Mouse (Mus musculus): ENCODE measurements around the gene Folh1.
"Not testable (repeated sequence)": the region's sequence is repeated elsewhere in the genome, so short reads cannot be mapped to it uniquely, and the experiment has no call there.

Gene Folh1

DNA sequence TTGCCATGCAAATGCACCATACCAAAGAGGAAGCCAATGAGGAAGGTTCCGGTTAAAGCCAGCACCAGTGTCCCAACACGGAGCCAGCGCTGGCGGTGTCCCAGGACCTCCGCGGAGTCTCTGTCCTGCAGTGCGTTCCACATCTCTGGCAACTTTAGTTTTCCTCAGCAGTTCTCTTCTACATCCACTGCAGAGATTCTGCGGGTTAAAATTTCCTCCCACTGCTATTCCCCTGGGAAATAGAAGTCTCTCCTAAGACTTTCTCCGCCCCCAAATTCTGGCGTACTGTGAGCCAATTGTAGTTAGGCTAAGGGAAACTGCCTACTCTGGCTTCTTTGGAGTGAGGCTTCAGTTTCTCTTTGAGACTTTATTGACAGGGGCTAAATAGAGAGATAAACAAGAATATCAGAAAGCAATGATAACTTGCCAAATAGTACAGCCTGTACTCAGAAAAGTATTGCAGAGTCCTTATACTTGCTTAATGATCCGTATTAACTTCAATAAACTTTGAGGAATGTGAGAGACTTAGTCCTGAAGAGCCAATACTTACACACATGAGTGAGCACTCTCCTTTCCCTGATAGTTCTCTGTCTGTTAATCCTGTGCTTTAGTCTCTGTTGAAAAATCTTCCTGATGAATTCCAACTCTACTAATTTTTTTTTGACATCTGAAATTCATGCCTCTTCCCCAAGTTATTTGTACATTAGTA is at the start of gene Folh1:
Gene Folh1 (minus strand): TSS at position 327 of the 709 bp plus-strand sequence.
- peak; percentile 64 to 77 for DNase-seq

DNA sequence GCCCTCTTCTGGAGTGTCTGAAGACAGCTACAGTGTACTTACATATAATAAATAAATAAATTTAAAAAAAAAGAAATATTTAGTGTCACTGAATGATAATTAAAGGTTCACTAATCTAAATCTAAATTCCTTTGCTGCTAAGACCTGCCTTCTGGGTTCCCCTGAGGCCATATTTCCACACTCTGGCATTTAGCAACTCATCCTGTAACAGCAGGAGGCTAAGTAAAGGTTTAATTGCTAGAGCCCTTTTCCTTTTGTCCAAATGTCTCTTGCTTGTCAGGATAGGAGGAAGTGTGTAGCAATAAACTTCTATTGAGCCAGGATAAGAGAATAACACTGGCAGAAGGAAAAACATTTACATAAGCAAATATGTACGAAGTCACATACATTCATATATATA is 40.7 kb upstream of the Folh1 start:
- DNase-seq = no peak

DNA sequence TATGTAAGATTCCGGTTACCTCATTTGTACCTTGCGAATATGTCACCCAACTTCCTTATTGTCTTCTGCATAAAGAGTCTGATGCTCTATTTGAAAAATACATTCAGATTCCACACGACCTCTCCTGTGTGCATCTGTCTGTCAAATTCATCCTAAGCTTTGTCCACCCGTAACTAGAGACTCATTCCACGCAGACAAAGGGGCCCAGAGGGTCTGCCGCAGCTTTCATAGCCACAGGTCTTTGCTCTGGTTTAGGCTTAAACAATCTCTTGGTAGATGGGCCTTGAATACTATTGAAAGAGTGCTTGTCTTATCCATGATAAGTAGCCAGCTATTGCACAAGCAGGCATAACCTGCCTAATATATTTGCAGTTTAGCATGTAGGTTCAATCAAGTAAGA is 40.0 kb upstream of the Folh1 start:
- not testable (repeated sequence) for DNase-seq

DNA sequence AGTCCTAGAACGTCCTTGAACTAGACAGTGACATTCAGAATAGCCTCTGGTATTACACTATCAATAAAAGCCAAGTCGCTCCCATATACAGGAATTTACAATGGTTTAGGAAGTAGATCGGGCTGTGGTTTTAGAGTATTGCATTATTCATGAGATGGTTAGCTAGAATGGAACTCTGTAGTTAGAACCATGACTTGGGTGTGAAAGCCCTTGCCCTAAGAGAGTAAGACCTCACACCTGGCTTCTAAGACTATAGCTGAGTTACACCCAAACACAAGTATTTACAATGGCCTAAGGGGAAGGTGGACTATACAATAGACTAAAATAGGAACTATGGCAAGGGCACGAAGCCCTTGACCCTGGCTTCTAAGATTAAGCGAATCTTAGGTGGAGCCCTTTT is 39.5 kb upstream of the Folh1 start:
- not testable (repeated sequence) for DNase-seq

DNA sequence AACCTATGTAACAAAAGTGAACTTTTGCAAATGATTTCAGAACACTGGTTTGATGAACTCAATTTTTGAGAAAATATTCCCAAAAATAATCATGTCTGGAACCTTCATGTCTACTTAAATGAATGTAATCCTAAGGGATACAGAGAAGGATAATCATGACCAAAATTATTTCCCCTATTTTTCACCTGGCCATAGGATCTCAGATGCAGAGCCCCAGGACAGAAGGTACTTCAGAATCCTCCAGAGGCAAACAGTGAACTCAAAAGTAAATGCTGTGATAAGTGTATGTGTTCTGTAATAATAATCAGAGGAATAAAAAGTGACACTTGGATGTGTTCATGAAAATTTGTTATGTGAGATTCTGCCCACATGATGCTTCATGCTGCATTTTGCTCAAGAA is 19.0 kb upstream of the Folh1 start, which contains the start of gene Vmn2r77:
Gene Vmn2r77 (plus strand): TSS at position 301 of the 400 bp plus-strand sequence.
- DNase-seq = no peak

DNA sequence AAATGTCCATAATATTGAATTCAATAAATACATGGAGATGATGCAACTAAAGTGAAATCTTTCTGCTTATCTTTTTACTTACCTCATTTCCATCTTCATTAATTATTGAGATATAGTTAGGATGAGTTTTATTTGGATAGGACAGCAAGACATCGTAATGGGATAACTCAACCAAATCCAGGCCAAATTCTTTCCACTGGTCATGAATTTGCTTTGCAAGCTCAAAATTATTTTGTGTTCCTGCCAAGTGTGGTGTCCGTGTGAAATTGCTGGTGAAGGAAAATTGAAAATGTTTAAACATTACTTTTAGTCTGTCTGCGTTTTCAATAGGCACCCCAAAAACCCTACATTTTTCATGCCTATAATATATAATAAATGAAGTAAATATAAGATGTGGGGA is 4.1 kb downstream of the Folh1 start:
- peak; percentile 40 to 59 for DNase-seq

DNA sequence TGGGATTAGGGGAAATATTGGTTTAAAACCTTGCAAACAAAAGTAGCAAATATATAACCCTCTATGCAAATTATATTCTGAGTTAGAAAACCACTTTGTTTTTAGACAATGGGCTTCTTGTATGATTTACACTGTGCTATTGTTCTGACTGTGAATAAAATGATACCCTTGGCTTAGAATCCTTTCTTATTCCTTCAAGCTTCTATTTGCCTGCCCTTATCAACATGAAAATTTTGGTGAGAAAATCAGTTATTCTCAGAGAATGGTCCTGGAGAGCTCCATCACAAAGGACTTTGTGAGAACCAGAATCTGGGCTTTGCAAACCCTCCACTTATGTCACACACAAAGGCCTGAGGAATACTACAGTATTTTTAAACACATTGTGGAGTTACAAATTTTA is 11.1 kb downstream of the Folh1 start:
- no peak for DNase-seq

DNA sequence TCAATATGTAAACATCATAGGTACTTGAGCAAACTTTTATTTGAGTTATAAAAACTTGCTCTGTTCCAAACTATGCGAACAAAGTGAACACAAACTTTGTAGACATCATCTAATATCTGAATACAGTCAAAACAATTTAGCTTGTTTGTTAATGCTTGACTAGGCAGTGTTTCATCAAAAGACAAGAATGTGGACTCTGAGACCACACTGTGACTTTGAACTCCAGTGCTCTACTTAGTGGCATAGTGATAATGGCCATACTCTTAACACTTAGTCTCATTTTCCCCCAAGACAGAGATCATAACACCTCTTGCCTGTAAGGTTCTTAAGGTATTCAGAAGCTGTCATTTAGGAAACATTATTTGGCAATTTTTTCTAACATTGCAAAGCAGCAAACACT is 15.0 kb downstream of the Folh1 start:
- DNase-seq = peak in 1 of 2 experiments; percentile 47

DNA sequence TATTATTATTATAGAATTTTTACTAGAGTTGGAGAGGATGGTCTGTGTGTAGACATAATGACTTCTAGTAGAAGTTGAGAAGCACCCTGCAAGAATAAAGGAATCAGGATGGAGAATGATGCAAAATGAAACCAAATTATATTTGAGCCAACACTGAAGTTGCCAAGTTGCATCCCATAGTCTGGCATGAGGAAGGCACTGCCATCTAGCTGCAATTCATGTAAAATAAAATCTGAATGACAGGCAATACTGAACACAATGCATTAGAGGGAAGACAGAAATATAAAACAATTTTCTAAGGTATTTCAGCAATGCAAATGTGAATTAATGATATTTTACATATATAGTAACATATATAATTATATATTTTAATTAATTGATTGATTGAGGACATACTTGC is 50.7 kb downstream of the Folh1 start:
- no peak for DNase-seq

DNA sequence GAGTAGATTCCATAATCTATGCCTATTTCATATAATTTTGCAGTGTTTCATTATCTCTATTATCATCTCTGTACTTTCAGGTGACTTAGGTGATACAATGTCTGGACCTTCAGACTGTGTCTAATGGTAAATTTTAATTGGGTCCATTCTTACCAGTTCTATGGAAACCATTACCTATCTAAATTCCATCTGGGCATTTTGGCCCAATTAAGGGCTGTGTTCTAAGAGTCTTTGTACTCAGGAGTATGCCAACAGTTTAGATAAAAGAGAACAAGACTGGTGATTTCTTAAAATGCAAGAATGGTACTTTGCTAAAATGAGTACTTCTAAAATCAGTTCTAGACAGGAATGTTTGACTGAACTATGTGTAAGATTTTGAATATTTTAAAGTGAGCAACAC is 87.7 kb downstream of the Folh1 start, which contains the start of gene Olfr292:
Gene Olfr292 (plus strand): TSS at position 301 of the 400 bp plus-strand sequence.
- DNase-seq = no peak

Data from kidney, adult 8-10 months (tissue).